Mouse (Mus musculus): ENCODE data around the gene Fbxo44.

Fbxo44 gene

GRCm38 (mm10) chr4:148165551-148165950, 5.3 kb upstream of the Fbxo44 start:
- no peak for DNase-seq (ENCODE audit: low read depth)

GRCm38 (mm10) chr4:148164461-148164860, 4.2 kb upstream of the Fbxo44 start:
- no peak for DNase-seq (ENCODE audit: low read depth)

- no peak for DNase-seq (ENCODE audit: low read depth)
Measured at GRCm38 (mm10) chr4:148164002-148164439, 3.7 kb upstream of the Fbxo44 start.

DNA sequence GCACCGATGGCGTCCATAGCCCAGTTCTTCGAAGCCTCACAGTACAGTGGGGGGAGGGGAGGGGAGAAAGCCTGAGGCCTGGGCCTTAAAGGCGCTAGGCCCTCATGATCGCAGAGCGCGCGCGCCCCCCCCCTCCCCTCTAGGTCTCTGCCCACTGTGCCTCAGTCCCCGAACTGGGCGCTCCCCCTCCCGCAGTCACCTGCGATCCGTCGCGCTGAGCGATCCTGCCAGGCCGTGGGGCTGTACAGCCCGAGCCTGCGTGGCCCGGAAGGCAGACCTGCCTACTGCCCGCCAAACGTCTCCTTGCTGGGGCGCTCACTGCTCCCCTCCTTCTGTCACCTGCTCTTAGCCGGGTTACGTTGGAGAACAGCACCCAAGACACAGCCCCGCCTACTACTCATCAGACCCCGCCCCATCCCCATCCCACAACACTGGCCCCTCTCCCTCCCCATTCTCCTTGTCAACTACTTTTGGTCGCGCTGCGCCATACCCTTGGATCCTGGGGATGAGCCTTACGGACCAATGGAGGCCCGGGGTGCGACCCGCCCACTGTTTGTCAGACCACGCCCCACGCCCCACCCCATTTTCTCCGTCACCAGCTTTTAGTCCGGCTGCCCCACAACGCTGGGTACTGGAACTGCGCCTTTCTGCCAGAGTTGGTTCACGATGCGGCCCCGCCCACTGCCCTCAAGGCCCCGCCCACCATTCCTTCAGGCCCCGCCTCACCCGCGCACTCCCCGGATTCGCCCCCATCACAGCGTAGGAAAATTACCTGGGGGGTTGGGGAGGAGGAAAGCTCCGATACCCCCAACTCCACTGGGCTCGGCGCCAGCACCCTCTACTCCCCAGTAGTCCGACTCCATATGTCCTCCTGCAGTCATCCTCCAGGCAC, 492 bp downstream of the Fbxo44 start:
- DNase-seq (ENCODE audit: low read depth), result peak; percentile 79

DNA sequence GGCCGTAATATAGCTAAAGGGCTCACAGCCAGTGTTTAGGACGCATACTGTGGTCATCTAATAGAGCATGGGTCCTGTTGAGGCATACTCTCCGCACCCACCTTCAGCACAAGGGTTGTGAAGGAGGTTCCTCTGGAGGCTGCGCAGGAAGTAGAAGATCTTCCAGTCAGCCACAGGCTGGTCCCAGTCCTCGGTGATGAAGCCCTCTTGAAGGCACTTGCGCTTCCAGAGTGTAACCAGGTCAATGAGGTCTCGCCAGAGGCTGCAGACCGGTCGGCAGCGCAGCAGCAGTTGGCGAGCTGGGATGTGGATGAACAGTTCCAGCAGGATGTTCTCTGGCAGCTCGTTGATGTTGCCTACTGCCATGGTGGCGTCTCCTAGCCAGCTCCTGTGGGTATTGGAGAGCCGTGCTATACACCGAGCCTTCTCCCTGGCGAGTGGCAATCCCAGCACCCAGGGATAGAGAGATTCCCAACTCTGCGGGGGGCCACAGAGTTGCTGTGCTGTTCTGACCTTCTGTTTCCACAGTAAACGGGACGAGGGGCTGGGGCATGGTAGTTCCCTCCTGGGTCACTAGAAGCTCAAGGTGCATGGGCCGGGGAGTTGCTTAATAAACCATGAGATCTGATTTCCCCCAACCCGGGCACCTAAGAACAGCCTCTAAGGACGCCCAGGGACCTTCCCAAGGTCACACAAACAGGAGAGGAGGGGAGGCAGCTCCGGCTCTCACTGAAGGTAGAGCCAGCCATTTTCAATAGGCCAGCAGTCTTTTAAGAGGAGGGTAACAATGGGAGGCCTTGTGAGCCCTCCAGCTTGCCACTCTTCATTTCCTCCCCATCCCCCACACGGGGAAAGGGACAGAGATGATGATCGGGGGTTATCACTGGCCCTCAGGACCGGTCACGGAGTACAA, 1.6 kb downstream of the Fbxo44 start:
- DNase-seq (ENCODE audit: low read depth), result no peak

DNA sequence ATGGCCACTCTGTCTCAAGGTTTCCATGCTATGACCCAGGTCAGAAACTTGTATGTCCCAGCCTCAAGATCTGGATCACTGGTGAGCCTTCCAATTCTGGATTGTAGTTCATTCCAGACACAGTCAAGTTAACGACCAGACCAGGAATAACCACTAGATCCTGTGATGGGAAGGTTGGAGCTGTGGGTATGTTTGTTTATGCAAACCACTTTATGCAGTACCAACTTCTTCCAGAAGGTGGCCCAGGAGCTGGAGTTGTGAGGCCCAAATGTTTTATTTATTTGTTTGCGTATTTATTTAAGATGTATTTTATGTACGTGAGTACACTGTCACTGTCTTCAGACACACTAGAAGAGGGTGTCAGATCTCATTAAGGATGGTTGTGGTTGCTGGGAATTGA, 5.3 kb downstream of the Fbxo44 start:
- DNase-seq (ENCODE audit: low read depth), result peak; percentile 40

DNA sequence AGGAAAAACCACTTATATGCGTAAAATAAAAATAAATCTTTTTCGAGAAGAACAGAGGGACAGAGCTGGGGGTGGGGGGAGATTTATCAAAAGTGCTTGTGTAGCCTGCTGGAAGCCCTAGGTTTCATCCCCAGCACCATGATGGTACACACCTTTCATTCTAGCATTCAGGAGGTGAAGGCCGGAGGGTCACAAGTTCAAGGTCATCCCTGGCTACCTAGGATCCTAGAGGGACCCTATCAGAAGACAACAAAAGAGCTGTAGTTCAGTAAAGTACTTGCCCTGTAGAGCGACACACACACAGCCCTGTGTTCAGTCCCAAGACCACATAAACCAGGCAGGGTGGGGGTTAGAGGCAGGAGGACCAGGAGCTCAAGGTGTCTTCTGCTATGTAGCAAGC, 6.3 kb downstream of the Fbxo44 start:
- DNase-seq (ENCODE audit: low read depth), result no peak

DNA sequence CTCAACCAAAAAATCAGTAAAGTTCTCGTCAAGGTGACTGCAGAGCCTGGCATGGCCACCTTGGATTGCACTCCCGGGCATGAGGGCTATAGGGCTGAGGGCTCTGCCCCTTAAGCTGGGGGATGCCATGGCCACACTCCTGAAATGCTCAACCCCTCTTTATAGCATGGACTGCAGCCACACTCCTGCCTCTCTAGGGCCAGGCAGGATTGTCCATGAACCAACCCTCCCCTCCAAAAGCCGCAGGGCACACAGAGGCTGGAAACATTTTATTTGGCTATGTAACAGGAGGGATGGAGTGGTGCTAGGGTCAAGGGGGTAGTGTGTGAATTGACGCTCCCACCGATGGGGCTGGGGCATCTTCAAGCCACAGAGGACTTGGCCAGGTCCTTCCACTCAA, 7.7 kb downstream of the Fbxo44 start:
- DNase-seq (ENCODE audit: low read depth), result no peak

- DNase-seq (ENCODE audit: low read depth), result peak; percentile 83
Measured at GRCm38 (mm10) chr4:148151267-148152168, 8.8 kb downstream of the Fbxo44 start, which contains the start of gene Fbxo6. Gene Fbxo6 (minus strand): TSS chr4:148152140.

- DNase-seq (ENCODE audit: low read depth), result peak; percentile 36
Measured at GRCm38 (mm10) chr4:148150953-148151266, 9.4 kb downstream of the Fbxo44 start.

- no peak for DNase-seq (ENCODE audit: low read depth)
Measured at GRCm38 (mm10) chr4:148150242-148150641, 10.0 kb downstream of the Fbxo44 start.

GRCm38 (mm10) chr4:148149540-148149939, 10.7 kb downstream of the Fbxo44 start:
- DNase-seq (ENCODE audit: low read depth), result no peak

DNA sequence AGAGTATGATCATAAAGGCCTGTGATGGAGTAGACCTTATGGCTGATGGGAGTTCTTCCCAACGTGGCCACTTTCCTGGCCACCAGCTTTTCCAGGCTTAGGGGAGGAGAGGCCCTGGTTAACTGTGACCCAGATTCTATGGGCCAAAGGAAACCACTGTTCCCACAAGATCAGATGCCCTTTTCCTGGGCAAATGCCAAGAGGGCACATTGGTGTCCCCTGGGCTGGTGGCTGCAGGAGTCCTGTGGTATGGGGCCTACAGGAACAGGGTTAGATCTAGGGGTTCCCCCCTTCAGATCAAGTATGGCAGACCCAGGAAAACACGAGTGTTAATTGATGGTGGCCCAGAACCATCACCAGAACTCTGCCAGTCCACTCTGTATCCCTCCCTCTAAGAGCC, 12.6 kb downstream of the Fbxo44 start:
- DNase-seq (ENCODE audit: low read depth), result no peak

DNA sequence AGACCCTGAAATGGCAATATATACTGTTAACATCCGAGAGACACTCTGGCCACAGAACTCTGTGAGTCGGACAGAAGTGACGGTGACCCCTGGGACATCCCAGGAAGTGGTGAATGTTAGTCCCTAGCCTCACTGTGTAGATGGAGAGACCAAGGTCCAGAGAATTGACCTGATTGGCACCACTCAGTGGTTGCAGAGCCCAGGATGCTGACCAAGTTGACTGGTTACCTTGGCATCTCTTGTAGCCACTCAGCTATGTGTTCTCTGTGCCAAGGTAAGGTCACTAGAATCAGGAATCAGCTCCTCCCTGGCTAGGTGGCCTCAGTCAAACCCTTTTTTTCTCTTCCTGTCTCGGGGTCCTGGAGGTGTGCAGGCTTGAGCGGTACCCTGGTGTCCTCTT, 16.6 kb downstream of the Fbxo44 start:
- DNase-seq (ENCODE audit: low read depth), result no peak

- DNase-seq (ENCODE audit: low read depth), result peak; percentile 95
Measured at GRCm38 (mm10) chr4:148140098-148141011, 19.9 kb downstream of the Fbxo44 start.

DNA sequence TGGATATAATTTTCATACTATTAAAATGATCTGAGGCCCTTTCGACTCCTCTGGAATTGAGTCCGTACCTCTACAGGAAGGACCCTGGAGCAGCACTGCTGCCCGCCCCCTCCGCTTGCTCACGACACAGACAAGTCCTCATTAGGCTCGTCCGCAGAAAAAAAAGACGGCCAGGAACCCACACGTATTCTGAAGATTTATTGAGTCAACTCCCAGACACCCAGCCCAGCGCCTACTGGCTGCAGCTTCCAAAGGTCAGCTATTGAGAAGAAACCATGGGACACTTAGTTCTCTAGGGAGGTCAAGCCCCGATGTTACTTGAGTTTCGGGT, 20.6 kb downstream of the Fbxo44 start:
- no peak for DNase-seq (ENCODE audit: low read depth)

DNA sequence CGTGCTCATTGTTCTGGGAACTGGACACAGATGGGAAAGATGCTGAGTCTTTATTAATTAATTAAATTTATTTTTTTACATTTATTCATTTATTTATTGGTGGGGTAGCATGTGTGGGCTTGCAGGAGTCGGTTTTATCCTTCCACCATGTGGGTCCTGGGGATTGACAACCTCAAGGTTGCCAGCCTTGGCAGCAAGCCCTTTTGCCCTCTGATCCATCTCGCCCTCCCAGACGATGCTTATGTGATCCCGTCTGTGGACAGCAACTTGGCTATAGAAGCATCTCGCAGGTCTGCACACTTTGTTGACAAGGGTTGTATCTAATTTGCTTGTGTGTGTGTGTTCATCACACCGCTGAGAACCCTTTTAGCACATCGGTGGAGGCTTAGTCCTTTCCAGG, 22.8 kb downstream of the Fbxo44 start:
- no peak for DNase-seq (ENCODE audit: low read depth)

DNA sequence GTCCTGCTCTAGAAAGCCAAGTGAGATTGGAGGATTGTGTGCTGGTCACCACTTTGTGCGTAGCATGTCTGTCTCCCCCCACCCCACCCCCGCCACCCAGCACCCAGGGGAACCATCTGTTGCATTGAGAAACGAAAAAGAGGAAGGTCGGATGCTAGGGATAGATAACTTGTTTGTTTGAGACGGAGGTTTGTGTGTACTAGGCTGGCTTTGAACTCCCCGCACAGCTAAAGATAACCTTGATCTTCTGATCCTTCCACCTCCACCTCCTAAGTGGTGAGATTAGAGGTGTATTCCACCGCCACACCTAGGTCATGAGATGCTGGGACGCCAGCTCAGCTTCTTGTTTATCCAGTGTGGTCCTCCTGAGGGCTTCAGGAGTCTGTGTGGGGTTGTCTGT, 25.3 kb downstream of the Fbxo44 start:
- DNase-seq (ENCODE audit: low read depth), result no peak

GRCm38 (mm10) chr4:148131497-148132081, 28.7 kb downstream of the Fbxo44 start:
- DNase-seq (ENCODE audit: low read depth), result no peak

DNA sequence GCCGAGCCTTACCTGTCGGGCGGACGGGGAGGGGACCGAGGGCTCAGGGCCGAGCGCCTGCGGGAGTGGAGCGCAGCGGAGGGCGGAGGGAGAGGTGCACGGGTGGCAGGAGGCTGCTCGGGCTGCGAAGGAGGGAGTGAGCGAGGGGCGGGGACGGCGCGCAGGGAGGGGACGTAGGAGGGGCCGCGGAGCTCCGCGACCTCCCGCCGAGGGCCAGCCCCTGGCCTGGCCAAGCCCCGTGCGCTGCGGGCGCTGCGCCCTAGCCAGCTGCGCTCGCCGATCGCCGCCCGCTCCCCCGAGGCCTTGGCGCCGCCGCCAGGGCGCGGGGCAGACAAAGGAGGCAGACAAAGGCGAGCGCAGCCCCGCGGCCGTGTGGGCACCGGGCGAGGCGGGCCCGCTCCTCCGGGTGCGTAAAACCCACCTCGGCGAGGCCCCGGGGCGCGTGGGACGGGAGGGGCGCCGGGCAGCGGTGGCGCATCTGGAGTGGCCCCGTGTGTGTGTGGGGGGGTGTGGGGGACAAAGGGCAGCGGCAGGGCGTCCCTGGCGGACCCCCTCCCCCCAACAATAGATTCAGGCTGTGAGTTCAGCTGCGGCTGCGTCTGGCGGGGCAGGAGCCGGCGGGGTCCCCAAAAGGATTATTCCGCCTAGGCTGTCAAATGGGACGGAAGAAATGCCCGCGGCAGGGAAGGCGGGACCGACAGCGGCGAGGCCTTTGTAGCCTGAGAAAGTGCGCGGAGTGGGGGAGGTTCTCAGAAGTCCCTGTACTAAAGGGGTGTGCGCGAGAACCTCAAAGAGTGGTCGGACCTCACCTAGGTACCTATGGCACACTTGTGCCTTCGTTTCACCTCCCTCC, 29.5 kb downstream of the Fbxo44 start, which contains the start of gene Draxin:
Draxin (minus strand) TSS at position 138 of the 853 bp plus-strand sequence.
- no peak for DNase-seq (ENCODE audit: low read depth)

All from c-Kit-positive CD71-positive TER-119-negative erythroid progenitor cells, embryonic 14.5 days (primary cell).